Mouse (Mus musculus) C2C12 (cell line): Measurements from ENCODE around the gene Srsf7. TPM values are rescaled to one million over a fixed set of nuclear protein-coding genes. Genes with fewer than 3 reads are reported as not detected.
"Not testable (repeated sequence)": the region's sequence is repeated elsewhere in the genome, so short reads cannot be mapped to it uniquely, and the experiment has no call there.

Experiments used
- H3K27me3 ChIP-seq: one replicate; pipeline ENCODE4 v1.6.1; 2011; ENCODE audit not compliant: control insufficient read depth, insufficient read depth, insufficient read length
- H3K36me3 ChIP-seq: one replicate; pipeline ENCODE4 v1.6.1; 2011; ENCODE audit not compliant: control insufficient read depth, insufficient read depth
- H3K4me3 ChIP-seq: one replicate; pipeline ENCODE4 v1.5.1; 2011; ENCODE audit warnings: mild to moderate bottlenecking, control low read depth; ENCODE audit not compliant: poor library complexity, insufficient read depth, severe bottlenecking
- H3K79me2 ChIP-seq: one replicate; pipeline ENCODE4 v1.6.1; 2011; ENCODE audit not compliant: control insufficient read depth, insufficient read depth
- H3K79me3 ChIP-seq: one replicate; pipeline ENCODE4 v1.6.1; 2011; ENCODE audit warnings: low read depth, control low read depth
- H3ac ChIP-seq: one replicate; pipeline ENCODE3; 2011; ENCODE audit warnings: low read depth; ENCODE audit not compliant: control insufficient read depth, insufficient read length
- CEBPB ChIP-seq: IDR thresholded peaks from one replicate; pipeline ENCODE4 v1.6.1; 2011; ENCODE audit warnings: low read depth, mild to moderate bottlenecking, control low read depth, moderate library complexity
- CTCF ChIP-seq: IDR thresholded peaks from one replicate; pipeline ENCODE4 v1.5.1; 2011; ENCODE audit not compliant: control insufficient read depth, insufficient read depth, insufficient read length
- FOSL1 ChIP-seq: IDR thresholded peaks from one replicate; pipeline ENCODE4 v1.8.0; 2011; ENCODE audit warnings: mild to moderate bottlenecking, low read length; ENCODE audit not compliant: poor library complexity, insufficient read depth, severe bottlenecking
- MAX ChIP-seq: IDR thresholded peaks from one replicate; pipeline ENCODE4 v1.6.1; 2011; ENCODE audit warnings: mild to moderate bottlenecking, control low read depth
- MYOD1 ChIP-seq: IDR thresholded peaks from one replicate; pipeline ENCODE4 v1.6.1; 2011; ENCODE audit warnings: low read depth; ENCODE audit not compliant: control insufficient read depth, insufficient read length
- MYOG ChIP-seq: IDR thresholded peaks from one replicate; pipeline ENCODE4 v1.6.1; 2011; ENCODE audit not compliant: control insufficient read depth, insufficient read length; ENCODE audit errors: extremely low read depth
- USF1 ChIP-seq: IDR thresholded peaks from one replicate; pipeline ENCODE4 v1.6.1; 2011; ENCODE audit warnings: low read depth, mild to moderate bottlenecking, control low read depth, moderate library complexity
- polyA plus RNA-seq: library from polyadenylated mRNA; unstranded; fragments of >200 nt; fragmentation: generic; extraction: Trizol; gene quantifications from one replicate; pipeline ENCODE4 v1.2.1, GENCODE M21; 2012; ENCODE audit warnings: missing spikeins

The Srsf7 gene
- polyA plus RNA-seq, 1 experiment = 228 TPM

DNA sequence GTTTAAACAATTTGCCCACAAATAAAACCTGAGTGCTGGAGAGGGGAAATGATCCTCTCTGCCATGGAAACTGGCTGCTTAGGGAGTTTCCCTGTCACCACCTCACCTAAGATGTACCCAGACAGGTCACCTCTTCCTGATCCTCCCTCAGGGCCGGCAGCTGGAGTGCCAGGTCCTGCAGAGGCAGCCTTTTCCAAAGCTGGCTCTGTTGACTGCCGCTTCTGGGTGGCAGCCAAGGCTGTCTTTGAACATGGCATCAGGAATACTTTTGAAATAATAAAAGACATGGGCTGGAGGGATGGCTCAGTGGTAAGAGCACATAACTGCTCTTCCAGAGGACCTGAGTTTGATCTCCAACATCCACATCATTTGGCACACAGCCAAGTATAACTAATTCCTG, 22.3 kb upstream of the Srsf7 start:
- H3K79me2 ChIP-seq = peaks cover 15% of the 10 kb centered on the region
- H3K36me3 ChIP-seq = peaks cover 36% of the 10 kb centered on the region
- H3ac ChIP-seq = no peak overlapping the region
- no peaks in the 10 kb centered on the region for H3K27me3 ChIP-seq
- no peak overlapping the region for H3K4me3 ChIP-seq
- TF ChIP-seq MAX (no peak), FOSL1 (no peak), CTCF (no peak), MYOD1 (no peak), CEBPB (no peak), USF1 (no peak), MYOG (no peak)
- peaks cover 6% of the 10 kb centered on the region for H3K79me3 ChIP-seq

DNA sequence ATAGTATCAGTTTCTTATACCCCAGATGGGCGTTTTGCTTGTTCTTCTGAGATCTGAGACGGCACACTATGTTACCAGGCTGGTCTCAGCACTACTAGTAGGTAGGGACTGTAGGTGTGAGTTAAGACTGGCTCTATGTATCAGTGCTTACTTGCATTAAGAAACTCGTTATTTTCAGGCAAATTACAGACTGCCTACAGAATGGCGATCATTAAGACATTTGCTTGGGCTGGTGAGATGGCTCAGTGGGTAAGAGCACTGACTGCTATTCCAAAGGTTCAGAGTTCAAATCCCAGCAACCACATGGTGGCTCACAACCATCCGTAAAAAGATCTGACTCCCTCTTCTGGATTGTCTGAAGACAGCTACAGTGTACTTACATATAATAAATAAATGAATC, 18.0 kb upstream of the Srsf7 start:
- Histone ChIP-seq H3K4me3 (peak overlapping the region; percentile 56), H3K36me3 (peaks cover 28% of the 10 kb centered on the region), H3K79me2 (peaks cover 15% of the 10 kb centered on the region), H3ac (peak overlapping the region; percentile 53)
- H3K27me3 ChIP-seq, H3K79me3 ChIP-seq: not testable (repeated sequence)

DNA sequence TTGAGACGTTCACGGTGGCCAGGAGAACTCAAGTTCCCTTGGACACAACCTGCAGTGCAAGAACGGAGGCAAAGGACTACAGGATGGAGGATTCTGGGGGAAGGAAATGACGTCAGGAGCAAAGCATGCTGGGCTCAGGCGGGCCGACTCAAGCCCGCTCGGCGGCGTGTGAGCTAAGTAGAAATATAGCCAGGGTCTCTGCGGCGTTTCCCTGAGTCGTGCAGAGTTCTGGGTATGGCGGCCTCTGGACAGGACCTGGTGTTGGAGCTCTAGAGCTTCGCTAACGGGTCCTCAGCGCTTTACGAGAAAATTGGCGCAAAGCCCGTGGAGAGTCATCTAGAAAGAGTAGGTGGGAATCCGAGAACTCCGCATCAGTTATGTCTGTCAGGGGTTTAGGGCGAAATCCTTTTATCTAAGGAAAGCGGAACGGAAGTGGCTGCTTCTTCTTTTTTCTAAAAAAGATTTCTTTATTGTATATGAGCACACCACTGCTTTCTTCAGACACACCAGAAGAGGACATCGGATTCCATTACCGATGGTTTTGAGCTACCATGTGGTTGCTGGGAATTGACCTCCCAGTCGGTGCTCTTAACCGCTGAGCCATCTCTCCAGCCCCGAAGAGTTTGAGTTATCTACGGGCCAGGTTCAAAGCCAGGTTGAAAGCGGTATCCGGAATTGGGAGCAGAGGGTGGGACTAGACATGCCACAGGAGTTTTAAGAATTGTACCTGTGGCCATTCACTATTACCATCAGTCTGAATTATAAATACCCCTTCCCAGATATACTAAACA, 17.4 kb upstream of the Srsf7 start, which contains the start of gene Gemin6:
Gemin6 (plus strand) TSS at position 116 of the 791 bp plus-strand sequence.
- Histone ChIP-seq H3K4me3 (peak within 1 kb of the TSS; percentile 56), H3K79me2 (peaks cover 15% of the 10 kb centered on the region), H3K27me3 (no peaks in the 10 kb centered on the region), H3ac (peak within 1 kb of the TSS; percentile 53), H3K79me3 (peaks cover 6% of the 10 kb centered on the region), H3K36me3 (peaks cover 25% of the 10 kb centered on the region)
- no peak for TF ChIP-seq USF1
- peak; percentile 66 for TF ChIP-seq MAX

DNA sequence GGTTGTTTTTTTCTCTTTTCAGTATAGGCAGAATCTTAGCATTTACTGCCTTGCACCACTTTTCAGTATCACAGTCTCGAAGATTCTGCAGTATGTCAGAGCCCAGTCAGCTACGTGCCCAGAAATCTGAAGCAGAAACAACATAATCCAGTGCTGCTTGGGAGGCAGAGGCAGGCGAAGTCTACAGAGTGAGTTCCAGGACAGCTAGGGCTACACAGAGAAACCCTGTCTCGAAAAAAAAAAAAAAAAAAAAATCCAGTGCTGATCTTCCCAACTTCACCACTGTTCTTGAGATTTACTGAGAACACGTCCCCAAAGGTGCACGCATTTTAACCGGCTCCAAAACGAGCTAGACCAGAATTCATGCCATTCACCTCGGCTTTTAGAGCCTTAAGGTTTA, 16.7 kb upstream of the Srsf7 start:
- Histone ChIP-seq H3K27me3 (no peaks in the 10 kb centered on the region), H3K79me2 (peaks cover 15% of the 10 kb centered on the region), H3K4me3 (no peak overlapping the region), H3K79me3 (peaks cover 6% of the 10 kb centered on the region), H3K36me3 (peaks cover 23% of the 10 kb centered on the region), H3ac (peak overlapping the region; percentile 26)
- TF ChIP-seq CEBPB (no peak), MAX (no peak), CTCF (no peak), FOSL1 (no peak), USF1 (no peak), MYOD1 (no peak), MYOG (no peak)

- H3K27me3 ChIP-seq = no peaks in the 10 kb centered on the region
- TF ChIP-seq CTCF (no peak), FOSL1 (no peak), MYOG (no peak), CEBPB (no peak), MAX (no peak), MYOD1 (no peak), USF1 (no peak)
- H3K36me3 ChIP-seq = peaks cover 9% of the 10 kb centered on the region
- H3ac ChIP-seq = no peak overlapping the region
- peaks cover 6% of the 10 kb centered on the region for H3K79me3 ChIP-seq
- H3K4me3 ChIP-seq = no peak overlapping the region
- peaks cover 15% of the 10 kb centered on the region for H3K79me2 ChIP-seq
These were observed 15.0 kb upstream of the Srsf7 start for GRCm38 (mm10) chr17:80221890-80222628.

DNA sequence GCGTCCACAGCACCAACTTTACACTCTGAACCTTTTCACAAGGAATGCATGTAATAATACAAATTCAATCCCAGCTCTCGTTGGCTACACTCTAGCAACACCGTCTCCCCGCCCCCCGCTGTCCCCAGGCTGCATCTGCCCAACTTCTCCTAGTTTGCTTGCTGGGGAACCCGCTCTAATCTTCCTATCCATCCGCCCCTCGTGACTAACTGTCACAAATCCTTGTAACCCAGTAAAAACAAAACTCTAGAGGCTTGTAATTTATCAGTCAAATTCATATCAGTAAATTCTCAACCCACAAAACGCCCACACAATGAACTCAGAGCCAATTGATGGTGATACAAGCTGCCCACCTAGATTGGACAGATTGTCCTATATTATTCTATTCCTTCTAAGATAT, 14.1 kb upstream of the Srsf7 start:
- Histone ChIP-seq H3ac (no peak overlapping the region), H3K79me2 (peaks cover 15% of the 10 kb centered on the region), H3K4me3 (no peak overlapping the region), H3K36me3 (peaks cover under 1% of the 10 kb centered on the region), H3K79me3 (peaks cover 6% of the 10 kb centered on the region), H3K27me3 (no peaks in the 10 kb centered on the region)
- TF ChIP-seq CTCF = no peak
- no peak for TF ChIP-seq MAX
- no peak for TF ChIP-seq CEBPB
- no peak for TF ChIP-seq USF1
- TF ChIP-seq FOSL1 = no peak
- no peak for TF ChIP-seq MYOD1
- TF ChIP-seq MYOG = no peak
